Mouse (Mus musculus): ENCODE data around the gene Dchs2.

- no peak for TF ChIP-seq POLR2A (IDR thresholded peaks at IDR 0.05; ENCODE audit: low read depth, low read length)
- no peak for TF ChIP-seq EP300 (IDR thresholded peaks at IDR 0.05; ENCODE audit: low read length)
- no peak for TF ChIP-seq CTCF (conservative IDR thresholded peaks at IDR 0.05 in 1 of 2, IDR thresholded peaks at IDR 0.05 in 1 of 2; ENCODE audit: low read depth in 2 of 2, low read length in 2 of 2)
- TF ChIP-seq USF2 (conservative IDR thresholded peaks at IDR 0.05; ENCODE audit: low read depth, low read length): no peak
- TF ChIP-seq JUND (conservative IDR thresholded peaks at IDR 0.05; ENCODE audit: low read depth, low read length): no peak
- TF ChIP-seq IRF4 (IDR thresholded peaks at IDR 0.05; ENCODE audit: low read depth, low read length): no peak
- no peak for TF ChIP-seq USF1 (IDR thresholded peaks at IDR 0.05; ENCODE audit: low read depth, low read length)
- TF ChIP-seq MAZ (IDR thresholded peaks at IDR 0.05; ENCODE audit: low read depth, low read length): no peak
- no peak for TF ChIP-seq MYC (IDR thresholded peaks at IDR 0.05; ENCODE audit: low read depth, low read length)
- no peak for TF ChIP-seq HCFC1 (IDR thresholded peaks at IDR 0.05; ENCODE audit: low read depth, low read length)
- TF ChIP-seq TCF12 (IDR thresholded peaks at IDR 0.05; ENCODE audit: low read depth, low read length): no peak
- no peak for TF ChIP-seq MAX (IDR thresholded peaks at IDR 0.05; ENCODE audit: low read length)
These were observed 33.9 kb downstream of the Dchs2 start for GRCm38 (mm10) chr3:83161542-83162231.

All from CH12.LX (cell line).